Mouse (Mus musculus): ENCODE measurements around the gene Ltbp3. TPM values are rescaled to one million over a fixed set of nuclear protein-coding genes. Genes with fewer than 3 reads are reported as not detected.
A peak's percentile ranks its signal among the peaks of the same experiment; 100 is the strongest.

Ltbp3 gene
- polyA plus RNA-seq, 1 experiment, result 0.09 TPM

GRCm38 (mm10) chr19:5704801-5705571 is 35.7 kb upstream of the Ltbp3 start:
- H3K4me3 ChIP-seq (replicated peaks), result peak overlapping the region; percentile 51
- H3K27me3 ChIP-seq (ENCODE audit: control insufficient read depth), result no peaks in the 10 kb centered on the region; the same call in 1 of the 2 replicates
- no peak for TF ChIP-seq GATA1 (IDR thresholded peaks at IDR 0.05; ENCODE audit: low read length)
- no peak for TF ChIP-seq TAL1 (IDR thresholded peaks at IDR 0.05; ENCODE audit: low read length)
- no peaks in the 10 kb centered on the region for H3K9me3 ChIP-seq (ENCODE audit: control insufficient read depth, low read length)
- H3K36me3 ChIP-seq (ENCODE audit: control insufficient read depth), result peaks cover 100% of the 10 kb centered on the region
- peaks cover 59% of the 10 kb centered on the region for H3K4me1 ChIP-seq (ENCODE audit: control insufficient read depth)

- no peak for TF ChIP-seq GATA1 (IDR thresholded peaks at IDR 0.05; ENCODE audit: low read length)
- Histone ChIP-seq H3K4me1 (ENCODE audit: control insufficient read depth) (peaks cover 81% of the 10 kb centered on the region), H3K36me3 (ENCODE audit: control insufficient read depth) (peaks cover 100% of the 10 kb centered on the region), H3K27me3 (ENCODE audit: control insufficient read depth) (no peaks in the 10 kb centered on the region; the same call in 1 of the 2 replicates), H3K9me3 (ENCODE audit: control insufficient read depth, low read length) (no peaks in the 10 kb centered on the region), H3K4me3 (replicated peaks) (no peak overlapping the region)
These were observed 30.6 kb upstream of the Ltbp3 start for GRCm38 (mm10) chr19:5710068-5710467.

- Histone ChIP-seq H3K4me1 (ENCODE audit: control insufficient read depth) (peaks cover 81% of the 10 kb centered on the region), H3K36me3 (ENCODE audit: control insufficient read depth) (peaks cover 100% of the 10 kb centered on the region)
These were observed 30.1 kb upstream of the Ltbp3 start for GRCm38 (mm10) chr19:5710581-5710980.

GRCm38 (mm10) chr19:5711218-5711617 is 29.5 kb upstream of the Ltbp3 start:
- H3K9me3 ChIP-seq (ENCODE audit: control insufficient read depth, low read length), result no peaks in the 10 kb centered on the region
- TF ChIP-seq GATA1 (IDR thresholded peaks at IDR 0.05; ENCODE audit: low read length) (no peak), TAL1 (IDR thresholded peaks at IDR 0.05; ENCODE audit: low read length) (no peak)
- peaks cover 100% of the 10 kb centered on the region for H3K36me3 ChIP-seq (ENCODE audit: control insufficient read depth)
- H3K27me3 ChIP-seq (ENCODE audit: control insufficient read depth), result peaks cover 2% of the 10 kb centered on the region; the same call in 1 of the 2 replicates
- no peak overlapping the region for H3K4me3 ChIP-seq (replicated peaks)
- peaks cover 81% of the 10 kb centered on the region for H3K4me1 ChIP-seq (ENCODE audit: control insufficient read depth)

More at GRCm38 (mm10) chr19:5710581-5710980, 30.1 kb upstream of the Ltbp3 start:
- TF ChIP-seq TAL1 (IDR thresholded peaks at IDR 0.05; ENCODE audit: low read length) (no peak), GATA1 (IDR thresholded peaks at IDR 0.05; ENCODE audit: low read length) (no peak)
- Histone ChIP-seq H3K4me3 (replicated peaks) (no peak overlapping the region), H3K9me3 (ENCODE audit: control insufficient read depth, low read length) (no peaks in the 10 kb centered on the region), H3K27me3 (ENCODE audit: control insufficient read depth) (no peaks in the 10 kb centered on the region; the same call in 1 of the 2 replicates)

- no peaks in the 10 kb centered on the region for H3K9me3 ChIP-seq (ENCODE audit: control insufficient read depth, low read length)
- H3K4me3 ChIP-seq (replicated peaks), result peak overlapping the region; percentile 4
- H3K4me1 ChIP-seq (ENCODE audit: control insufficient read depth), result peaks cover 82% of the 10 kb centered on the region
- TF ChIP-seq GATA1 (IDR thresholded peaks at IDR 0.05; ENCODE audit: low read length), result no peak
- H3K36me3 ChIP-seq (ENCODE audit: control insufficient read depth), result peaks cover 100% of the 10 kb centered on the region
- H3K27me3 ChIP-seq (ENCODE audit: control insufficient read depth), result peaks cover 5% of the 10 kb centered on the region; the same call in 1 of the 2 replicates
These were observed 28.7 kb upstream of the Ltbp3 start for GRCm38 (mm10) chr19:5711907-5712460.

- Histone ChIP-seq H3K9me3 (ENCODE audit: control insufficient read depth, low read length) (no peaks in the 10 kb centered on the region), H3K4me1 (ENCODE audit: control insufficient read depth) (peaks cover 88% of the 10 kb centered on the region), H3K27me3 (ENCODE audit: control insufficient read depth) (peaks cover 6% of the 10 kb centered on the region; the same call in 1 of the 2 replicates), H3K36me3 (ENCODE audit: control insufficient read depth) (peaks cover 100% of the 10 kb centered on the region), H3K4me3 (replicated peaks) (peak overlapping the region; percentile 45)
- no peak for TF ChIP-seq GATA1 (IDR thresholded peaks at IDR 0.05; ENCODE audit: low read length)
These were observed 27.4 kb upstream of the Ltbp3 start for GRCm38 (mm10) chr19:5713255-5713654.

GRCm38 (mm10) chr19:5713730-5714129 is 27.0 kb upstream of the Ltbp3 start:
- peak overlapping the region; percentile 45 for H3K4me3 ChIP-seq (replicated peaks)
- H3K36me3 ChIP-seq (ENCODE audit: control insufficient read depth), result peaks cover 100% of the 10 kb centered on the region
- H3K4me1 ChIP-seq (ENCODE audit: control insufficient read depth), result peaks cover 87% of the 10 kb centered on the region
- TF ChIP-seq TAL1 (IDR thresholded peaks at IDR 0.05; ENCODE audit: low read length), result no peak
- TF ChIP-seq GATA1 (IDR thresholded peaks at IDR 0.05; ENCODE audit: low read length), result no peak
- H3K9me3 ChIP-seq (ENCODE audit: control insufficient read depth, low read length), result no peaks in the 10 kb centered on the region
- peaks cover 6% of the 10 kb centered on the region; the same call in 1 of the 2 replicates for H3K27me3 ChIP-seq (ENCODE audit: control insufficient read depth)

GRCm38 (mm10) chr19:5715793-5716688 is 24.7 kb upstream of the Ltbp3 start:
- no peak for TF ChIP-seq TAL1 (IDR thresholded peaks at IDR 0.05; ENCODE audit: low read length)
- TF ChIP-seq GATA1 (IDR thresholded peaks at IDR 0.05; ENCODE audit: low read length), result no peak
- peaks cover 97% of the 10 kb centered on the region for H3K4me1 ChIP-seq (ENCODE audit: control insufficient read depth)
- H3K36me3 ChIP-seq (ENCODE audit: control insufficient read depth), result peaks cover 100% of the 10 kb centered on the region
- H3K9me3 ChIP-seq (ENCODE audit: control insufficient read depth, low read length), result no peaks in the 10 kb centered on the region
- H3K27me3 ChIP-seq (ENCODE audit: control insufficient read depth), result peaks cover 6% of the 10 kb centered on the region; the same call in 1 of the 2 replicates
- peak overlapping the region; percentile 45 for H3K4me3 ChIP-seq (replicated peaks)

Measured in erythroblast, embryonic 14.5 days (primary cell).